ENCODE assay signal across 7 mouse cellular contexts in the genomic region with DNA sequence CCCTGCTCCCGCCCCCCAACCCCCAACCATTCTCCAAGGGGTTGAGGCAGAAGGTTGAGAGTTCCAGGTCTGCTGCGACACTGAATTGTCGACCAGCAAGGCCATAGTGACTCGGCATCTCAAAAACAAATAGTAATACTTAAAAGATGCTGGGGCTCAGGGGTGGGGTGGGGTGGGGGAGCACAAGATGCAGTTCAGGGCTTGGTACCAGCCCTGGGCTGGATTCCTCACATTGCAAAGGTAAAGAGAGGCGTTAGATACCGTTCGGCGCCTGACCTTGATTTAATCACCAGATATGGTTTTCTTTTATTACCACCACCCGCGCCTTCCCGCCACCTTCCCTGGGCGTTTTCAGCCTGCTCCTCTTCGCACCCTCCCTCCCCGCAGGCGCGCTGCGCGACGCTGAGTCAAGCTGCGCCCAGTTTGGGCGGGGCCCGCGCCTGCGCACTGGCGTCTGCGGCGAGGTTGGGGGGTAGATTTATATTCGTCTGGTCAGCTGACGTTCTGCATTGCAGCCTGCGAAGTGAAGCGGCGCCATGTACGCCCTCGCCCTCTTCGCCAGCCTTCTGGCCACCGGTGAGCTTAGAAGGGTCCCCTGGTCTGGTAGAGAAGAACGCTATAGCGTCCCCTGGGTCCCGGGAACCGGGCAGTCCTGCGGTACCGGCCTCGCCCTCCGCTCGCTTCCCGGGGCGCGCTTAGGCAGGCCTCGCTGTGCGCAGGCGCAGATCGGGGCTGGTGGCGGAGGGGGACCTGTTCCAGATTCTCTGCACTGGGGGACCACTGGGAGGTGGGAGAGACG. TPM values are rescaled to one million over a fixed set of nuclear protein-coding genes. Genes with fewer than 3 reads are reported as not detected.
A peak's percentile ranks its signal among the peaks of the same experiment; 100 is the strongest.
DNase-seq lines count a peak whose midpoint lies in the region; ATAC-seq lines count a peak whose summit lies in the region.

A gene (plus strand): TSS at position 421 of the 799 bp plus-strand sequence.

- peak within 1 kb of the TSS; percentile 74 for H3K27ac ChIP-seq in intestine, embryonic 15.5 days
- peak within 1 kb of the TSS; percentile 97 for H3K27ac ChIP-seq in midbrain, embryonic 10.5 days (replicated peaks)

- 2% methylated on average over 54 of the region's 54 CpGs for WGBS in intestine, embryonic 15.5 days
- 4% methylated on average over 54 of the region's 54 CpGs for WGBS in midbrain, embryonic 10.5 days

- H3K36me3 ChIP-seq in intestine, embryonic 15.5 days, result no peaks in the 10 kb centered on the region
- peaks cover 3% of the 10 kb centered on the region; the same call in 1 of the 2 replicates for H3K36me3 ChIP-seq in midbrain, embryonic 10.5 days

- peak within 1 kb of the TSS; percentile 86 for H3K9ac ChIP-seq in intestine, embryonic 15.5 days

- intact Hi-C loops in gastrocnemius, postnatal 36 days (cut with DNase I), result no loop called here
- intact Hi-C loops in left cerebral cortex, postnatal 25 days (cut with DNase I), result no loop called here

- peak; percentile 96 to 98 for DNase-seq in adrenal gland, adult 18-20 months (ENCODE audit: low spot score in 2 of 2)
- peak; percentile 94 for DNase-seq in embryo, embryonic 11 days
- peak; percentile 93 to 94 for DNase-seq in gastrocnemius, postnatal 36 days
- peak; percentile 95 to 96 for DNase-seq in left cerebral cortex, postnatal 25 days (ENCODE audit: low spot score in 2 of 2)
- peak; percentile 91 for DNase-seq in midbrain, embryonic 10.5 days (ENCODE audit: low spot score)
- peak; percentile 97 for DNase-seq in right cerebral cortex, postnatal 4 days

- no peaks in the 10 kb centered on the region for H3K27me3 ChIP-seq in intestine, embryonic 15.5 days (replicated peaks)
- no peaks in the 10 kb centered on the region for H3K27me3 ChIP-seq in midbrain, embryonic 10.5 days (ENCODE audit: low read depth, poor library complexity, severe bottlenecking)

- peaks cover 25% of the 10 kb centered on the region for H3K4me1 ChIP-seq in intestine, embryonic 15.5 days (replicated peaks)
- peaks cover 55% of the 10 kb centered on the region for H3K4me1 ChIP-seq in midbrain, embryonic 10.5 days

- H3K9me3 ChIP-seq in intestine, embryonic 15.5 days, result no peaks in the 10 kb centered on the region
- H3K9me3 ChIP-seq in midbrain, embryonic 10.5 days (replicated peaks), result no peaks in the 10 kb centered on the region

- peak; percentile 92 for ATAC-seq in intestine, embryonic 15.5 days

- peak within 1 kb of the TSS; percentile 72 for H3K4me2 ChIP-seq in intestine, embryonic 15.5 days (replicated peaks)

- H3K4me3 ChIP-seq in intestine, embryonic 15.5 days (replicated peaks), result peak within 1 kb of the TSS; percentile 71
- H3K4me3 ChIP-seq in midbrain, embryonic 10.5 days, result peak within 1 kb of the TSS; percentile 86

RNA-seq across cellular contexts. Expression of the gene that starts here (rescaled TPM):
- 1,000 to 10,000 TPM; 1,159 to 1,329 TPM for total RNA-seq in adrenal gland, adult 18-20 months (2021)
- 100 to 1,000 TPM; 685 to 809 TPM for total RNA-seq in gastrocnemius, postnatal 36 days (2021)
- polyA plus RNA-seq in intestine, embryonic 15.5 days (2015; fragmentation: Nextera tagmentation; extraction: Ambion mirVana), result 144 and 147 TPM in 2 replicates
- total RNA-seq in left cerebral cortex, postnatal 25 days (2021), result 1,000 to 10,000 TPM; 1,491 to 1,558 TPM
- 52.0 and 69.2 TPM in 2 replicates for polyA plus RNA-seq in midbrain, embryonic 10.5 days (2016; fragmentation: Nextera tagmentation; extraction: Ambion mirVana)

Comparison
In these comparisons a context has a peak if more than half of its experiments do, and no peak if none do; other contexts are left out.
1. Peak in every context shown above with its lines: DNase-seq, ATAC-seq, H3K4me3 ChIP-seq and H3K27ac ChIP-seq.